Mouse (Mus musculus): ENCODE measurements around the gene Klk4.

Gene Klk4

DNA sequence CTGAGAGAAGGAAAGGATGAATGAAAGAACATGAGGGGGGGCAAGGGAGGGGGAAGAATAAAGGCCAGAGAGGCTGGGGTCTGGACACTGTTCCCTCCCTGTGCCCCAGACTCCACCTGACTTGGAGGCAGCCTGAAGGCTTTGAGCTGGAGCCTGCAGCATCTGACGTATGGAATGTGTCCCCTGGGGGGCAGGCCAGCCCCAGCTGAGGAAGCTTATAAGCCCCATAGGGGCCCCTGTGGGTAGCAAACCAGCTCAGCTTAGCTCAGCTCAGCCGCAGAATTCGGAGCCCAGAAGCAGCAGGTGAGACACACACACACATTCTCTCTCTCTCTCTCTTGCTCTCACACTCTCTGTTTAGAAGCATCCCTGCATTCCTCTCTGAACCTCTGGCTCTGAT, at the start of gene Klk4:
Gene Klk4, plus strand, starts transcription at position 249 of the 400 bp plus-strand sequence.
- DNase-seq (ENCODE audit: low read depth), result no peak

DNA sequence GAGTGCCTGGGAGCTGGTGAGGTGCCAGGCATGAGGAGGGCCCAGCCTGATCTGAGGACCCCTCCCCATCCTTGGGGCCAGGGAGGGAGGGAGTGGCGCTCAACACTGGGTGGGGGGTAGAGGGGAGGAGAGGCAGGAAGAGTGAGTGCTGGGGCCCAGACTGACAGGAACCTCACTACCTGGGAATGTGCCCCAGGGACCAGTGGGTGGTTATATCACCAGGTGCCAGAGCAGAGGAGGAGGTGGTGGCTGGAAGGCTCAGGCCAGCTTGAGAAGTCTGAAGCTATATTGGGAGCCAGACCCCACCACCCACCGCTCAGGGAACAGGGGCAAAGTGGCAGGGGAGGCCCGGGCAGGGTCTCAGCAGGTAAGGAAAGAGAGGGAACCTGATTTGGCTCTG, 39.3 kb upstream of the Klk4 start, which contains the start of gene Klk5:
Gene Klk5, plus strand, starts transcription at position 271 of the 400 bp plus-strand sequence.
- DNase-seq (ENCODE audit: low read depth), result no peak

DNA sequence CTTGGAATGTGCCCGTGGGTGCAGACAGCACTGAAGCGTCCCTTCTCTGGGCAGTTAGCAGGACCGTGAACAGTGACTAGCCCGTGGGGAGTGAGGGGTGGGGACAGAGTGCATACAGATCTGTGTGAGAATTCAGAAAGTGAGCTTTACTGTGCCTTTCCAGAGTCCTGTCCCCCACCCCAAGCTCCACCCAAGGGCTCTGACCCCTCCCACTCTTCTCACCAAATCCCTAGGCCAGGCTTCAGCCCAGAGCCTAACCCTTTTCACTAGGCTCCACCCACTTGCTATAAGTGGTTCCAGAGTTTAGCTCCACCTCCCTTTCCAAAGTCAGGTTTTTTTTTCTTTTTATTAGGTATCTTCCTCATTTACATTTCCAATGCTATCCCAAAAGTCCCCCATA, 37.2 kb upstream of the Klk4 start:
- no peak for DNase-seq (ENCODE audit: low read depth)

DNA sequence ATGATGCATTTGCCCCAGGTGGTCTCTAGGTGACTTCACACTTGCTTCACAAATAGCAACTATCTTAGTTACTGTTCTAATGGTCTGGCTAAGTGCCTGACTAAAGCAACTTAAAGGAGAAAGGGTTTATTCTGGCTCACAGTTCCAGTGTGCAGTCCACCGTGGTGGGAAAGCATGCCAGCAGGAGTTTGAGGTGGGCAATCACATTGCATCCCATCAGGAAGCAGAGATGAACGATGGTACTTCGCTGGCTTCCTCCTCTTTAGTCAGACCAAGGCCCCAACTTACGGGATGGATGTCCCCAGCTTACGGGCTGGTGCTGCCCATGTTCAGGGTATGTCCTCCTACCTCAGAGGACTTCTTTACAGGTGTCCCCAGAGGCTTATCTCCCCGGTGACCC, 29.3 kb upstream of the Klk4 start:
- DNase-seq (ENCODE audit: low read depth), result no peak

GRCm38 (mm10) chr7:43854642-43855380, 26.1 kb upstream of the Klk4 start:
- DNase-seq (ENCODE audit: low read depth), result no peak

DNA sequence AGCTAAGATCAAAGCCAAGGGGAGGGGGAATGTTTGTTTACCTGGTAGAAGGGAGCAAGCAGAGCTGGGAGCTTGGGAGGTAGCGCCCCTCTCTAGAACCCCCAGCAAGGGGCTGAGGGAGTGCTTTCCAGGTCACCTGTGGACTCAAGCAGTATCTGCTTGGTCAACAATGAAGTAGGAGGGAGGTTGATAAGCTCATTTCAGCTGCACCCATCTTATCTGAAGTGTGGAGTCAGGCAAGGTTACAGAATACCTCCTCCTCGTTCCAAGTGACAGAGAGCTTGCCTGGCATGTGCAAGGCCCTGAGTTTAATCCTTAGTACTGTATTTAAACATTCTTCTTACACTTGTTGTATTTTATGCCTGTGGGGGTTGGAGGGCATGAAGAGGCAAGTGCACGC, 25.3 kb upstream of the Klk4 start:
- DNase-seq (ENCODE audit: low read depth), result no peak

- DNase-seq (ENCODE audit: low read depth), result no peak
Observed at GRCm38 (mm10) chr7:43856307-43856706, 24.7 kb upstream of the Klk4 start.

GRCm38 (mm10) chr7:43857501-43857900, 23.5 kb upstream of the Klk4 start:
- no peak for DNase-seq (ENCODE audit: low read depth)

DNA sequence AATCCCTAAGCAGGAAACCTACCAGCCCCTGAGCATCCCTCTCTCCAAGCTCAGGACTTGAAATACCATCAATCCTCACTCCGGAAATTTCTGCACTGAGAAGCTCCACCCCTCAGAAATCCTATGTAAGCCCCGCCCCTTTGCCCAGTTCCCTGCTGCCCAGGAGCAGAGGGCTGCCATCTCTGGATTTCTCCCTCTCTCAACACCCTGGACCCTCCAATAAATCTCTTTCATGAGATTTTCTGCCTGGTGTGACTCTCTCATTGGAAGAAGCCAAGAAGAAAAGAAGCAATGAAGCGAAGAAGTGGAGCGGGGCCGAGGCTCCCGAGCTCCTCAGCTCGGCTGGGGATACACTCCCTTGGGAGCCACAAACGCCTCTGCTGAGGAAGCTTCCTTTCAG, 20.5 kb upstream of the Klk4 start:
- DNase-seq (ENCODE audit: low read depth), result no peak

- peak; percentile 15 for DNase-seq (ENCODE audit: low read depth)
Observed at GRCm38 (mm10) chr7:43873237-43873636, 7.7 kb upstream of the Klk4 start.

DNA sequence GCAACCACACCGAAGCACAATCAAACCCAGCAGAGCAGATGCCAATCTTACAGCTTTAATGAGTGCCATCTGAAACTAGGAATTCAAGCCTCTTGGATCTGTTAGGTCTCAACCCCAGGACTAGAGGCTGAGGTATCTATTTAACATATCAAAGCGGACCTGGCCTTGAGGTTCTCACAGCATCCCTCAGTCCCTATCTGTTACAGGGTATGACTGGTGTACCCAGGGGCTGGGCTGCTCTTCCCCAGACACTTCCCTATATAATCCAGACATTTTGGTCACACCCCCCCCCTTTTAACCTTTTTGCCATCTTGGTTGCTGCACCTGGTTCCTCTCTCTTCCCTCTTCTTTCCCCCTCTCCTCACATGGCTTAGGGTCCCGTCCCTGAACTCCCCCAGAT, 7.3 kb upstream of the Klk4 start:
- no peak for DNase-seq (ENCODE audit: low read depth)

GRCm38 (mm10) chr7:43874868-43875375, 6.0 kb upstream of the Klk4 start:
- DNase-seq (ENCODE audit: low read depth), result no peak

DNA sequence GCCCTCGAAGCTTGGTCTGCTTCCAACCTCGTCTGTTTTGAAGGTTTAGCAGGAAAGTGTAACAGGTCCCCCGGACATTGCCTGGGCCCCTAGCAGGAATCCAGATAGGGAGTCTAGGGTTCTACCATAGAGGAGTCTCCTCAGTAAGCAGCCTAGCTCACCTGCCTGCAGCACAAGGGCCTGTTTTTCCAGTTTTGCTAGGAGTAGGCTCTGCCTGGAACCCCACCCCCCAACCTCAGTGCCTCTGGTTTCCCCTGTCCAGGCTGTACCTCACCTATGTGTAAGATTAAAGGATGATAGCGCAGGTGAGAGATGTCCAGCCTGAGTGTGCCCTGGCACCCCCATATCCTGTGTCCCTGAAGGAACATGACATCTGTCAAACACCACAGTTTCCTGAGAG, 4.5 kb upstream of the Klk4 start:
- DNase-seq (ENCODE audit: low read depth), result no peak

DNA sequence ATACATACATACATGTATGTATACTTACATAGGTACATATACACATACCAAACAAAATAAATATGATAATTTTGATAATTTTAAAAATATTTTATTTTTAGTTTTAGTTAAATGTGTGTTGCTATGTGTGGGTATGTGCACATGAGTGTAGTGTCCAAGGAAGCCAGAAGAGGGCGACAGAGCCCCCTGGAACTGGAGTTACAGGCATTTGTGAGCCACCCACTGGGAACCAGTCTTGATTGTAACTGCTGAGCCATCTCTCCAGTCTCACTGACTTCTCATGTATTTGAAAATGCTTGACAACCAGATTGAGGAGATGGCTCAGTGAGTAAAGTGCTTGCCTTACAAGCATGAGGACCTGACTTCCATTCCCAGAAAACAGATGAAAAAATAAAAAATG, 2.7 kb upstream of the Klk4 start:
- DNase-seq (ENCODE audit: low read depth), result no peak

- DNase-seq (ENCODE audit: low read depth), result no peak
Observed at GRCm38 (mm10) chr7:43882346-43882745, 1.4 kb downstream of the Klk4 start.

DNA sequence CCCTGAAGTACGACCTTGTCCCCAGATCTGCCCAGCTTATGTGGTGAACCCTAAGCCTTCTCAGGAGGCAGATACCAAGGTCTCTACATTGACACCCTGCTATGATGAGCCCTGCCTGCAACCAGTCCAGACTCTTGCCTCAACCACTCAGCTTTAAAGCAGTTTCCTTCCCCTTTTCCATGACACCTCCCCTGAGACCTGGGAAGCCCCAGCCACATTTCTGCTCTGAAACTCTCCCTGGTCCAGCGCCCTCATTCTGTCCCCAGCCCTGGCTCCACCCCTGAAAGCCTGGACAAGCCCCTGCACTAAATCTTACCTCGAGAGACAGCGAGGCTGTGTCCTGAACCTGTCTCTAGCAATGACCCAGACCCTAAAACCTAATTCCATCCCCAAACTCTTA, 1.9 kb downstream of the Klk4 start:
- no peak for DNase-seq (ENCODE audit: low read depth)

- DNase-seq (ENCODE audit: low read depth), result peak; percentile 9
Observed at GRCm38 (mm10) chr7:43883547-43883946, 2.6 kb downstream of the Klk4 start.

DNA sequence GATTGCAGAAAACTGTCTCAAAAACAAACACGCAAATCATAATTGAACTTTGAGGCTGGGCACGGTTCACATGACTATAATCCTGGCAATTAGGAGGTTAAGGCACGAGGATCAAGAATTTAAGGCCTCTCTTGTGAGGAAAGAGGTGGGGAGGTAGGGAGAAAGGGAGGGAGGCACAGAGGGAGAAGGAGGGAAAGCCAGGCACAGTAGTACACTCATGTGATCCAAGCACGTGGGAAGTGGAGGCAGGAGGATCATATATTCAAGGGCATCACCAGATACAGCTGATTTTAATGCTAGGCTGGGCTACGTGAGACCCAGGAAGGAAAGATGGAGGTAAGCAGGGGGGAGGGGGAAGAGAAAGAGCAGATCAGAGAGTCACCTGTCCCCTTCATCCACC, 10.4 kb downstream of the Klk4 start:
- DNase-seq (ENCODE audit: low read depth), result no peak

- DNase-seq (ENCODE audit: low read depth), result no peak
Observed at GRCm38 (mm10) chr7:43891788-43892187, 10.8 kb downstream of the Klk4 start.

DNA sequence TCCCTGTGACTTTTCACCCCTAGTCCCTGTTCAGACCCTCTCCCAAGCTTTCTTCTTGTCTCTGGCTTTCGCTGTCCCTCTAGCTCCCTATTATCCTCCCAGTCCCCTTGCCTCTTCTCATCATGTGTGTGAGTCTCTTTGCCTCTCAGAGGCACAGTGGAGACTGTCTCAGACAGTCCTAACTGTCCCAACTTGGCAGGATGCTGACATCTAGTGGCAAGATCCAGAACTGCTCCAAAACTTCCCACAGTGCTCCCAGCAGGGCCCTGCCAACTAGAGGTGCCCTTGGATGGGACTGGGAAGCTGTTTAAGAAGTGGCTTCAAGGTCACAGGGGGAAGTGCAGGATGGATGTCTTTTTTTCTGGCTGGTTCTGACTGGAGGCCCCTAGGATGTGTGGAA, 13.9 kb downstream of the Klk4 start:
- DNase-seq (ENCODE audit: low read depth), result peak; percentile 33

DNA sequence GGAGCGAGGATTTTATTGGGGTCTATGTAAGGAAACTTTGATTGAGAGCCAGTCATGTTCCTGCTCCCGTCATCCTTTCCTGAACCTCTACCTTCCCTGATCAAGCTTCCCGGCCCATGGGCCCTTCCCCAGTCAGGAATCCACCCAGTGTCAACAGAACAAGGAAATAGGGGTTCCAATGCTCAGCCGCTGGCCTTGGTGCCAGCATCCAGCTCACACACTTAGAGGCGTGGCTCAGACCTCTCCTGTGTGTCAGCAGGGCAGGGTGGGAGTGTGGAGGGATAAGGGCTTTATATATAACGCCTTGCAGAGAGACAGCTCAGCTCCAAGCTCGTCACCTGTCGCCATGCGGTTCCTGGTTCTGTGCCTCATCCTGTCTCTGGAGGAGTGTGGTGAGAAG, 33.9 kb downstream of the Klk4 start:
- no peak for DNase-seq (ENCODE audit: low read depth)

- no peak for DNase-seq (ENCODE audit: low read depth)
Observed at GRCm38 (mm10) chr7:43918426-43918825, 37.5 kb downstream of the Klk4 start.

- no peak for DNase-seq (ENCODE audit: low read depth)
Observed at GRCm38 (mm10) chr7:43918871-43919270, 37.9 kb downstream of the Klk4 start.

Measured in c-Kit-positive CD71-positive TER-119-negative erythroid progenitor cells, embryonic 14.5 days (primary cell).